Mouse (Mus musculus) midbrain, embryonic 16.5 days (tissue): ENCODE measurements around the gene Zfp652. TPM values are rescaled to one million over a fixed set of nuclear protein-coding genes. Genes with fewer than 3 reads are reported as not detected.

Experiments
- ATAC-seq: fragments of 200-750 bp; cut with Nextera tagmentation; 2 replicates; pipeline ENCODE4 v1.8.0; 2017; ENCODE audit warnings: moderate TSS enrichment
- H3K27ac ChIP-seq: fragments of 300-500 bp; sonication (generic); 2 replicates; pipeline ENCODE4 v1.5.1; 2014; ENCODE audit warnings: mild to moderate bottlenecking, low read length, mixed read lengths
- H3K27me3 ChIP-seq: fragments of 300-500 bp; sonication (generic); 2 replicates; pipeline ENCODE4 v1.6.1; 2014; ENCODE audit warnings: low read depth, low read length, mixed read lengths; ENCODE audit not compliant: control insufficient read depth, insufficient read depth
- H3K36me3 ChIP-seq: fragments of 300-500 bp; sonication (generic); 2 replicates; pipeline ENCODE4 v1.6.1; 2014; ENCODE audit warnings: mild to moderate bottlenecking, low read length, moderate library complexity, mixed read lengths; ENCODE audit not compliant: control insufficient read depth, insufficient read depth
- H3K4me1 ChIP-seq: fragments of 300-500 bp; sonication (generic); 2 replicates; pipeline ENCODE4 v1.6.1; 2014; ENCODE audit warnings: mild to moderate bottlenecking, low read length, mixed read lengths; ENCODE audit not compliant: control insufficient read depth, insufficient read depth
- H3K4me2 ChIP-seq: fragments of 300-500 bp; sonication (generic); 2 replicates; pipeline ENCODE4 v1.6.1; 2014; ENCODE audit warnings: mild to moderate bottlenecking, low read length, mixed read lengths
- H3K4me3 ChIP-seq: fragments of 300-500 bp; sonication (generic); 2 replicates; pipeline ENCODE4 v1.5.1; 2014; ENCODE audit warnings: low read depth, mild to moderate bottlenecking, low read length, moderate library complexity, mixed read lengths
- H3K9ac ChIP-seq: fragments of 300-500 bp; sonication (generic); 2 replicates; pipeline ENCODE4 v1.6.1; 2014; ENCODE audit warnings: low read depth, low read length, mixed read lengths
- H3K9me3 ChIP-seq: fragments of 300-500 bp; sonication (generic); replicated peaks from 2 replicates; pipeline ENCODE4 v1.6.1; 2014; ENCODE audit warnings: mild to moderate bottlenecking, low read length, mixed read lengths; ENCODE audit not compliant: control insufficient read depth, poor library complexity, severe bottlenecking
- WGBS: fragments of 180-500 bp; shearing (Covaris S2); extraction: QIAGEN DNeasy Blood & Tissue Kit; methylation state at CpG from one replicate; pipeline ENCODE4 v1.1.7; 2014; 5-methylcytosine and 5-hydroxymethylcytosine counted together
- polyA plus RNA-seq: library from polyadenylated mRNA; unstranded; fragments of >200 nt; fragmentation: Nextera tagmentation; extraction: Ambion mirVana; gene quantifications from 2 replicates; pipeline ENCODE4 v1.2.1, GENCODE M21; 2015

Zfp652 gene
- polyA plus RNA-seq, 1 experiment from 2014 or later, result 21.1 TPM

DNA sequence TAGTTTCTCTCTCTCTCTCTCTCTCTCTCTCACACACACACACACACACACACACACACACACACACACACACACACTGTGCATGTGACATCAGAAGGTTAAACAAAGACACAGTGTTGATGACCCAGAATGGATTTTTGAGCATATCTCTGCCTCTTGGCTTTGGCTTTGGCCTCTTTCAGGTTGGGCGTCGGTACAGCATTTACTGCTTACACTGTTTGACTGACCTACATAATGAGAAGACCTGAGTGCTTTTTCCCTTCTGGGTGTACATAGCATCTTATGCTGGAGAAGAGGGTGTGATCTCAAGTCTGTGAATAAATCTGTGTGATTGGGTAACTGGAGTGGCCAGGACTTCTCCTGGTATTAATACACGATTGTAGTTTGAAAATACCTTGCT, 6.9 kb downstream of the Zfp652 start:
- Histone ChIP-seq H3K9me3 (no peaks in the 10 kb centered on the region), H3K36me3 (no peaks in the 10 kb centered on the region), H3K9ac (no peak overlapping the region), H3K4me1 (peaks cover 22% of the 10 kb centered on the region), H3K27ac (no peak overlapping the region), H3K27me3 (no peaks in the 10 kb centered on the region), H3K4me2 (no peak overlapping the region), H3K4me3 (no peak overlapping the region)
- ATAC-seq, result no peak
- 89% methylated on average over 3 of the region's 3 CpGs for WGBS

DNA sequence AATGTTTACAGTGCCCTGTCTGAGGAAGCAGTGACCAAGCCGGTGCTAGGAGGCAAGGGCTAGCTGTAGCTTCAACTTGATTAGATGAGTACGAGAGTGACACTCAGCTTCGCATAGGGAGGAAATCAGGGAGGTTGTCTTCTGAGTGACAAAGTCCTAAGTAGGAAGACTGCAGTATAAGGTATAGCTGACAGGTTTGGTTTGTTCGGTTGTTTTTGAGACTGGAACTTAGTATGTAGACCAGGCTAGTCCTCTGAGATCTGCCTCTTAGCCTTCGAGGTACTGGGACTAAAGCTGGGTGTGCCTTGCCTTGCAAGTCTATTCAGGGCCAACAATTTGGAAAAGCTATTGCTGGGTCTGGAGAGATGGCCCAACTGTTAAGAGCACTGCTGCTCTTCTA, 10.8 kb downstream of the Zfp652 start, which contains the start of gene B130006D01Rik:
Gene B130006D01Rik, plus strand, starts transcription at position 301 of the 400 bp plus-strand sequence.
- Histone ChIP-seq H3K4me1 (peaks cover 2% of the 10 kb centered on the region; the same call in 1 of the 2 replicates), H3K9ac (no peak within 1 kb of the TSS)
- 97% methylated on average over 5 of the region's 5 CpGs for WGBS

DNA sequence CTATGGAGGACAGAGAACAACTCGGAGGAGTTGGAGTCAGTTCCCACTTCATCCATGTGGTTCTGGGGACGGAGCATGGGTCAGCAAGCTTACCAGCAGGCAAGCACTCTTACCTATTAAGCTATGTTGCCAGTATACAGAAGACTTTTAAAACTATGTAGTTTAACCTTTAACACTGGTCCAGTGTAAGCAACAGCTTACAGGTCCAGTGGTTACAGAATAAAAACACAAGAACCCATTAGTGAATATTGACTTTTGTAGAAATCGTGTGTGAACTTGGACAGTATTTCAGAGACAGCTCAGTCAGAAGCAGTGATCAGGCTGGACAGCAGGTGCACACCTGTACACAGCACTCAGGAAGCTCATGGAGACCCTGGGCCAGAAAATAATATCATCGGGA, 12.0 kb downstream of the Zfp652 start:
- WGBS, result 94% methylated on average over 4 of the region's 4 CpGs

More for the DNA sequence above, 10.8 kb downstream of the Zfp652 start, which contains the start of gene B130006D01Rik:
- no peak for ATAC-seq
- Histone ChIP-seq H3K36me3 (no peaks in the 10 kb centered on the region), H3K27me3 (no peaks in the 10 kb centered on the region), H3K4me2 (no peak within 1 kb of the TSS), H3K9me3 (no peaks in the 10 kb centered on the region), H3K27ac (no peak within 1 kb of the TSS), H3K4me3 (no peak within 1 kb of the TSS)

DNA sequence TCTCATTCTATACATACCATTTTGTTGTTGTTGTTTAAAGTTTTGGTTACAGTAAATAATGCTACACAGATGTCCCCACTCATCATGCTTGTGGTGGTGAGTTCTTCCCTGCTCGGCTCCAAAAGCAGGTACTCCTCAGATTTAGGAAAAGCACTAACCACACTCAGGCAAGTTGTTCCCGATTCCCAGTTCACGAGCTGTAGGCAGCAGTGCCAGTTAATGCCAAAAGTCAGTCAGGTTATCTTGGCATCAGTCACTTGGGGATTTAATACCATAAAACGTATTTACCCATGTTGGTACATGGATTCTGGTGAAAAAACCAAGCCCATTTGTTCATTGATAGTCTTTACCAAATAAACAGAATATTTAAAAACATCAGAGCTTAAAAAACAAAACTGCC, 13.7 kb downstream of the Zfp652 start:
- H3K9me3 ChIP-seq, result no peaks in the 10 kb centered on the region
- H3K27ac ChIP-seq, result no peak overlapping the region
- no peak overlapping the region for H3K4me2 ChIP-seq
- H3K9ac ChIP-seq, result no peak overlapping the region
- WGBS, result 83% methylated on average over 4 of the region's 4 CpGs
- H3K4me3 ChIP-seq, result no peak overlapping the region
- H3K27me3 ChIP-seq, result no peaks in the 10 kb centered on the region
- no peaks in the 10 kb centered on the region for H3K36me3 ChIP-seq
- no peak for ATAC-seq
- no peaks in the 10 kb centered on the region for H3K4me1 ChIP-seq

More for the DNA sequence above, 12.0 kb downstream of the Zfp652 start:
- no peaks in the 10 kb centered on the region for H3K9me3 ChIP-seq
- no peak overlapping the region for H3K9ac ChIP-seq
- no peaks in the 10 kb centered on the region for H3K36me3 ChIP-seq
- no peak overlapping the region for H3K27ac ChIP-seq
- no peak overlapping the region for H3K4me2 ChIP-seq
- ATAC-seq, result no peak
- H3K4me3 ChIP-seq, result no peak overlapping the region
- no peaks in the 10 kb centered on the region for H3K27me3 ChIP-seq
- H3K4me1 ChIP-seq, result peaks cover under 1% of the 10 kb centered on the region; the same call in 1 of the 2 replicates

DNA sequence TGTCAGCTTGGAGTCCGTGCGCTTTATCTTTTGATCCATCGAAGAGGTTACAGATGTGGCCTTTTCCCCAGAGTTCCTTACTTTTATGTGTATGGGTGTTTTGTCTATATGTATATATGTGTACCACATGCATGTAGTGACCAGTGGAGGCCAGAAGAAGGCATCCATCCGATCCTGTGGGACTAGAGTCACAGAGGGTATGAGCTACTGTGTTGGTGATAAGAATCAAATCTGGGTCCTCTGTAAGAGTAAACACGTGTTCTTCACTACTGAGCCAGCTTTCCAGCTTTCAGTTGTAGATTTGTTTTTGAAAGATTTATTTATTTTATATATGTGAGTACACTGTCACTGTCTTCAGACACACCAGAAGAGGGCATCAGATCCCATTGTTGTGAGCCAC, 15.5 kb downstream of the Zfp652 start:
- WGBS, result 92% methylated on average over 5 of the region's 5 CpGs
- H3K4me2 ChIP-seq, result no peak overlapping the region
- no peaks in the 10 kb centered on the region for H3K36me3 ChIP-seq
- ATAC-seq, result no peak
- no peak overlapping the region for H3K27ac ChIP-seq
- H3K27me3 ChIP-seq, result no peaks in the 10 kb centered on the region
- H3K4me1 ChIP-seq, result no peaks in the 10 kb centered on the region
- no peaks in the 10 kb centered on the region for H3K9me3 ChIP-seq
- H3K9ac ChIP-seq, result no peak overlapping the region
- H3K4me3 ChIP-seq, result no peak overlapping the region

DNA sequence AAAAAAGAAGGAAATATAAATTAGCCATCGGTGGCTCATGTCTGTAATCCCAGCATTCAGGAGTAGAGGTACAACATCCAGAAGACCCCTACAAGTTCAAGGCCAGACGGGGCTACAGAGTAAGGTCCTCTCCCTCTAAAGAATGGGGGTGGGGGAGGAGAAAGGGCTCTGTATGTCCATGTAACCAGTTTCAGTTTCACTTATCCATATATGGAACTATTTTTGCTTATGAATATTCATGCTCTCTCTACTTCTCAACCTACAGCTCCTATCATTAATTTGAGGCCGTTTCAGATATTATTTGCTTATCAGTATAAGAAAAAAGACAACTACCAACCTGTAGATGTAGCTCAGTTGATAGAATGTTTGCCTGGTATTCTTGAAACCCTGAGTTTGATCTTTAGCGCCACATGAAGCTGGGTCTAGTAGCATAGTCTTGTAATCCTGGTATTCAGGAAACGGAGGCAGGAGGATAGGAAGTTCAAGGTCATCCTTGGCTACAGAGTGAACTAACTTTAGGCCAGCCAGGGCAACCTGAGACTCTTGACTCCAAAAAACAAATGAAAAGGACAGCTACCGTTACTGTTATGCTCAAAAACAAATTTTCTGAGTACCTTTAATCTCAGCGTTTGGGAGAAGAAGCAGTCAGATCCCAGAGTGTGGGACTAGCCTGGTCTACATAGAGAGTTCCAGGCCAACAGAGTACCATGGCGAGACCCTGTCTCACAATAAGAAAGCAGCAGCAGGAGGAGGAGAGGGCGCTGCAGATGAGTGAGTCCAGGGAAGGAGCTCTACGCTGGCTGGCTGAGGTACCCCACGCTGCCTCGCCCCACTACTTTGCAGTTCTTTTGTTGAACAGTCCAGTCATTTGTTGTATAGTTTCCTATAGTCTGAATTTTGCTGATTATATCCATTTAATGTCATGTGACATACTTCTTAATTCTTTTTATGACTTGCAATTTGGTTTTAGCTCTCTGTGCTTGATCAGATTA, 16.7 kb downstream of the Zfp652 start:
- Histone ChIP-seq H3K36me3 (no peaks in the 10 kb centered on the region), H3K4me1 (no peaks in the 10 kb centered on the region), H3K4me2 (no peak overlapping the region), H3K27me3 (no peaks in the 10 kb centered on the region), H3K9ac (no peak overlapping the region), H3K27ac (no peak overlapping the region), H3K9me3 (no peaks in the 10 kb centered on the region), H3K4me3 (no peak overlapping the region)
- no peak for ATAC-seq
- whole genome bisulfite sequencing, result 84% methylated on average over 12 of the region's 12 CpGs

DNA sequence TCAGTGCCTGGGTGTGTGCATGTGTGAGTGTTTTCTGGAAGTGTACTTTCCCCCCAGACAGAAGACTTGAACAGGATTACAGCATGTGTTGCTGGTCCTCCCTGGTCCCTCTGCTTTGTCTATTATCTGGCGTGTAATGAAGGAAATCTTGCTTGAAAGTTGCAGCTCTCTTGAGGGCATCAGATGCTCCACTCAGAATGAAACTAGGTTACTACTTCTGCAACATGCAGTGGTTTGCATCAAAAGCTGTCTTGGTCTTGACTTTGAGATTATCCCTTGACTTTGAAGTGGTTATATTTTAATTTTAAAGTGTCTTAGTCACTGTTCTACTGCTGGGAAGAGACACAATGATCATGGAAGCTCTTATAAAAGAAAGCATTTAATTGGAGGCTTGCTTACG, 22.0 kb downstream of the Zfp652 start:
- Histone ChIP-seq H3K4me1 (0 out of 2 replicates have a peak, but pooled peaks cover 2% of the 10 kb centered on the region), H3K4me2 (no peak overlapping the region), H3K9me3 (no peaks in the 10 kb centered on the region), H3K9ac (no peak overlapping the region), H3K36me3 (no peaks in the 10 kb centered on the region), H3K27ac (no peak overlapping the region), H3K4me3 (no peak overlapping the region), H3K27me3 (no peaks in the 10 kb centered on the region)
- ATAC-seq, result no peak
- WGBS, result 88% methylated on average over 2 of the region's 2 CpGs

DNA sequence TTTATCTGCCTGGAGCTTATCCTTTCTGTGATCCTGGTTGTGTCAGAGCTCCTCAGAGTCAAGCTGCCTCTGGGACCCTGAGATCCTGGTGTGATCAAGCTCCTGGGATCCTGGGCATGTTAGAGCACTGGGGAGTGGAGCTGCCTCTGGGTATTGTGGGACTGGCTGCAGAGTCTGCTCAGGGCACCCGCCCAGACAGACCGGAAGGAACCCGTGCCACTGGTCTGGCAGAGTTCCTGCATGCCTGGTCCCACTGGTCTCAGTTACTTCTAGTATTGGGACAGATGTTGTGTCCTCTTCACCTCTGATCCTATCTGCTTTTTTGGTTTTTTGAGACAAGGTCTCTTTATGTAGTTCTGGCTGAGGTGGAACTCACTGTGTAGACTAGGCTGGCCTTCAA, 25.3 kb downstream of the Zfp652 start:
- 98% methylated on average over 3 of the region's 3 CpGs for WGBS
- no peak overlapping the region for H3K4me2 ChIP-seq
- no peaks in the 10 kb centered on the region for H3K36me3 ChIP-seq
- no peaks in the 10 kb centered on the region for H3K27me3 ChIP-seq
- H3K4me1 ChIP-seq, result 0 out of 2 replicates have a peak, but pooled peaks cover 2% of the 10 kb centered on the region
- no peak for ATAC-seq
- H3K27ac ChIP-seq, result no peak overlapping the region
- no peak overlapping the region for H3K4me3 ChIP-seq
- no peaks in the 10 kb centered on the region for H3K9me3 ChIP-seq
- H3K9ac ChIP-seq, result no peak overlapping the region

DNA sequence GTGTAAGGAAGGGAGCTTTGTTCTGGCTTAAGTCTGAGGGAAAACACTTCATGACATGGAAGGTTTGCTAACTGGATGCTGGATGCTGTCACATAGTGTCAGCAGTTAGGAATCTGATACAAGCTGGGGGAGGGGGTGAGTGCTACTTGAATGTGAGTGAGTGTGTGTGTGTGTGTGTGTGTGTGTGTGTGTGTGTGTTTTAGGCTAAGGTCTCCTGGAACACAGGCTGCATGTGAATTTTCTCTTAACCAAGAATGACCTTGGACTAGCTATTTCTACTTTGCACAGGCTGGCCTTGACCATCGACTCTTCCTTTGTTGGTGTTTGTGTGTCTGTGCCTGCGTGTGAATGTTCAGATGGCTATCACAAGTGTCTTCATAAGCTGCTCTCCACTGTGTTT, 32.0 kb downstream of the Zfp652 start:
- Histone ChIP-seq H3K27me3 (no peaks in the 10 kb centered on the region), H3K9me3 (no peaks in the 10 kb centered on the region; the same call in 1 of the 2 replicates), H3K4me1 (no peaks in the 10 kb centered on the region), H3K4me2 (no peak overlapping the region), H3K4me3 (no peak overlapping the region), H3K27ac (no peak overlapping the region), H3K36me3 (0 out of 2 replicates have a peak, but pooled peaks cover 2% of the 10 kb centered on the region), H3K9ac (no peak overlapping the region)
- 95% methylated on average over 2 of the region's 2 CpGs for WGBS
- no peak for ATAC-seq
